Mouse (Mus musculus): Measurements from ENCODE around the gene Mkrn2. TPM values are rescaled to one million over a fixed set of nuclear protein-coding genes. Genes with fewer than 3 reads are reported as not detected.

Gene Mkrn2
- total RNA-seq (2021), result 10 to 100 TPM; 36.6 to 45.2 TPM
- long read RNA-seq, experiment 1, full-length matches to known transcripts, result 29 of 40 reads
- long read RNA-seq, experiment 1, partial matches to known transcripts, result 7 of 40 reads
- long read RNA-seq, experiment 1, other reads (novel, unspliced or antisense), result 4 of 40 reads
- long read RNA-seq, experiment 2, full-length matches to known transcripts, result 14 of 14 reads
- long read RNA-seq, experiment 2, partial matches to known transcripts, result 0 of 14 reads
- long read RNA-seq, experiment 2, other reads (novel, unspliced or antisense), result 0 of 14 reads

- DNase-seq, result peak; percentile 80 to 86
Observed at GRCm38 (mm10) chr6:115601715-115602523, at the start of gene Mkrn2. Mkrn2 (plus strand) TSS chr6:115601902.

- peak in 1 of 2 experiments; percentile 23 for DNase-seq
Observed at GRCm38 (mm10) chr6:115555485-115555884, 46.2 kb upstream of the Mkrn2 start.

- DNase-seq, result no peak
Observed at GRCm38 (mm10) chr6:115558176-115558575, 43.5 kb upstream of the Mkrn2 start.

- peak; percentile 28 to 54 for DNase-seq
Observed at GRCm38 (mm10) chr6:115559651-115560632, 41.8 kb upstream of the Mkrn2 start.

GRCm38 (mm10) chr6:115565479-115566045 is 36.1 kb upstream of the Mkrn2 start:
- DNase-seq, result no peak

- DNase-seq, result no peak
Observed at GRCm38 (mm10) chr6:115574171-115574570, 27.5 kb upstream of the Mkrn2 start.

GRCm38 (mm10) chr6:115577407-115577806 is 24.3 kb upstream of the Mkrn2 start:
- DNase-seq, result no peak

GRCm38 (mm10) chr6:115577941-115578340 is 23.8 kb upstream of the Mkrn2 start:
- no peak for DNase-seq

GRCm38 (mm10) chr6:115580810-115581209 is 20.9 kb upstream of the Mkrn2 start:
- DNase-seq, result no peak

GRCm38 (mm10) chr6:115582328-115583115 is 19.2 kb upstream of the Mkrn2 start:
- no peak for DNase-seq

- no peak for DNase-seq
Observed at GRCm38 (mm10) chr6:115583430-115584125, 18.1 kb upstream of the Mkrn2 start.

- no peak for DNase-seq
Observed at GRCm38 (mm10) chr6:115584176-115584575, 17.5 kb upstream of the Mkrn2 start.

GRCm38 (mm10) chr6:115586321-115586720 is 15.4 kb upstream of the Mkrn2 start:
- DNase-seq, result no peak

GRCm38 (mm10) chr6:115591692-115592359 is 9.9 kb upstream of the Mkrn2 start:
- no peak for DNase-seq

GRCm38 (mm10) chr6:115592458-115592857 is 9.2 kb upstream of the Mkrn2 start, which contains the start of gene Mkrn2os:
Mkrn2os (minus strand) TSS chr6:115592576.
- DNase-seq, result no peak

- DNase-seq, result no peak
Observed at GRCm38 (mm10) chr6:115593252-115593651, 8.4 kb upstream of the Mkrn2 start.

- DNase-seq, result no peak
Observed at GRCm38 (mm10) chr6:115594463-115594862, 7.2 kb upstream of the Mkrn2 start.

GRCm38 (mm10) chr6:115595667-115596066 is 6.0 kb upstream of the Mkrn2 start:
- DNase-seq, result no peak

GRCm38 (mm10) chr6:115601322-115601714 is 384 bp upstream of the Mkrn2 start:
- DNase-seq, result no peak

- DNase-seq, result peak; percentile 11 to 28
Observed at GRCm38 (mm10) chr6:115606461-115606860, 4.8 kb downstream of the Mkrn2 start.
